Mouse (Mus musculus) right cerebral cortex, adult 18-20 months (tissue): ENCODE measurements around the gene Dph3.

ENCODE experiments used
- DNase-seq: peaks from one replicate; pipeline ENCODE4 v3.0.0; 2022; ENCODE audit warnings: mixed read lengths

Gene Dph3

GRCm38 (mm10) chr14:32084761-32085485 is 606 bp downstream of the Dph3 start, which contains the start of gene Oxnad1:
TSS of gene Oxnad1 (plus strand) at chr14:32085374.
- no peak for DNase-seq

DNA sequence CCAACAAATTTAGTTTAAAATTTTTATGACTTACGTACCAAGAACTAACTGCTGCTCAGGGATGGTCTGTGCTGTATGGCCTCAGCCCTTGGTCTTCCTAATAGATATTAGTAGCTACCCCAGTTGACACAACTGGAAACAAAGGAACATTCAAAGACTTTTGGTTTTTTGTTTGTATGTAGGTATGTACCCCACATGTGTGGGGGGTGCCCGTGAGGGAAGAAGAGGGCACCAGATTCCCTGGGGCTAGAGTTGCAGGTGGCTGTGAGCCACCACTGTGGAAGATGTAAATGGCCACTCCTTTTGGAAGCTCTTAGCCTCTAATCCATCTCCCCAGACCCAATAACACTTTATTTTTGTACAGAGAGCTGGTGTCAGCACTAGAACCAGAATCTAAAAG is 2.1 kb downstream of the Dph3 start:
- DNase-seq = no peak

DNA sequence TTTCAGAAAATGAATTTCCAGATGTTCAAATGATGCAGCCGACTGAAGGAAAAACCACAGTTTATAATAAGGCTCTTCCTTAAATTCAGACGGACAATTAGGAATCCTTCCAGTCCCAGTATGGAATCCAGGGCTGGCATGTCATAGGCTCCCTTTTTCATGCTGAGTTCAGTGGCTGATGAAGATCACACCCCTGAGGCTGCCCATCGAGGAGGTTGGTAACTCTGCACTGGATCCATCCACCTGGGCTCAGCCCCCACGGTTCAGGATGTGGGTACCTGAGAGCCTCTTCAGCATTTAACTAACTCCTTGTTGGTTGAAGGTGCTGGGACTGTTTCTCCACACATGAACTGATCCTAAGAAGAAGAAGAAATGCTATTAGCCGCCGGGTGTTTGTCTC is 2.6 kb downstream of the Dph3 start:
- DNase-seq = no peak

DNA sequence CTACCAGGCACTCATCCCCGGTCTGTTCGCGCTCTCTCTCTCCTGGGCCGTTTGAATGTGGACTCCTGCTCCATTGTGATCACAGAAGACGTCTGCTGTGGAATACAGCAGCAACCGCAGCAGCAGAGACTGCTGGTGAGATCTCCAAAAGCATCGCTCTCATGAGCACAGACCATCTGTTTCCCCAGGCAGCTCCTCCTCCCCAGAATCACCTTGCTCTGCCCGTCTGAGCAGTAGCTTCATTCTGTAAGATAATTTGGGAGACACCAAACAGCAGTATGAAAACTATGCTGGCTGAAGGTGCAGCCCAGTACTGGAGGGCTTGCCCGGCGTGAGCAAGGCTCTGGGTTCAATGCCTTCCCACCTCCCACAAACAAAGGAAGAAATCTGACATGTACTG is 4.5 kb downstream of the Dph3 start:
- DNase-seq = peak; percentile 24

- DNase-seq = peak; percentile 33
Observed at GRCm38 (mm10) chr14:32076896-32077575, 8.5 kb downstream of the Dph3 start.

DNA sequence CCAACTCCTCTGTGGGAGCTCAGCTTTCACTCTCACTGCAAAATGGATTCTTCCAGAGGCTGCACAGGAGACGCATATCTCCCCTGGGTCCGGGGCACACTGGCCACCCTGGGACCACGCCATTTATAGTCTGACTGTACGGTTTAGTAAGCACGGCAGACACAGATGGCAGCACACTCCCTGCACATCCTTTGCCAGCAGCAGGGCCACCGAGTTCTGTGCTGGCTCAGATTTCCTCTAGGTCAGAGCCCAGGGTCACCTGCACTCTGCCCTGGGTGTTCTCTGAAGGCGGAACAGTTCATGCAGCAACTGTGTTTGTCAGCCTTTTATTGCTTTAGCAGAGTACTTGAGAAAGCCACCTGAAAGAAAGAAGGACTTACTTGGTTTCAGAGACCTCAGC is 11.6 kb downstream of the Dph3 start:
- no peak for DNase-seq

GRCm38 (mm10) chr14:32073211-32073685 is 12.3 kb downstream of the Dph3 start:
- DNase-seq = peak; percentile 86

GRCm38 (mm10) chr14:32072807-32073206 is 12.7 kb downstream of the Dph3 start:
- DNase-seq = no peak

- DNase-seq = no peak
Observed at GRCm38 (mm10) chr14:32061398-32061797, 24.1 kb downstream of the Dph3 start.

- no peak for DNase-seq
Observed at GRCm38 (mm10) chr14:32057664-32058063, 27.9 kb downstream of the Dph3 start.

GRCm38 (mm10) chr14:32056675-32057074 is 28.9 kb downstream of the Dph3 start:
- no peak for DNase-seq

GRCm38 (mm10) chr14:32055781-32056180 is 29.7 kb downstream of the Dph3 start:
- no peak for DNase-seq

- DNase-seq = no peak
Observed at GRCm38 (mm10) chr14:32054788-32055187, 30.7 kb downstream of the Dph3 start.

DNA sequence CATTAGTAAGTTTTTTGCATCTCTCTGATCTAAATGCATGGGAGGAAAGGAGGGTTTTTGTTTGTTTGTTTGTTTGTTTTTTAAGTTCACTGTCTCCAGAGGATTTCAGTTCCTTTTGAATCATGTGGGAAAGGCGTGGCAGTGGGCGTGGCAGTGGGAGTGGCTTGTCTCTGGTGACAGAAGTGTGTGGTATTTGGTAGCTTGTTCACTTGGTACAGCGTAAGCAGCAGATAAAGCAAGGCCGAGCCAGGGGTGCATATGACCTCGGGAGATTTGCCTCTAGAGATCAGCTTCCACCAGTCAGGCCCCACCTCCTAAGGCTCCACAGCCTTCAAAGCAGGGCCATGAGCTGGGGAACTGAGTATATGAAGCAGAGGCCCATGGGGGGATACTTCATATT is 31.6 kb downstream of the Dph3 start:
- no peak for DNase-seq

DNA sequence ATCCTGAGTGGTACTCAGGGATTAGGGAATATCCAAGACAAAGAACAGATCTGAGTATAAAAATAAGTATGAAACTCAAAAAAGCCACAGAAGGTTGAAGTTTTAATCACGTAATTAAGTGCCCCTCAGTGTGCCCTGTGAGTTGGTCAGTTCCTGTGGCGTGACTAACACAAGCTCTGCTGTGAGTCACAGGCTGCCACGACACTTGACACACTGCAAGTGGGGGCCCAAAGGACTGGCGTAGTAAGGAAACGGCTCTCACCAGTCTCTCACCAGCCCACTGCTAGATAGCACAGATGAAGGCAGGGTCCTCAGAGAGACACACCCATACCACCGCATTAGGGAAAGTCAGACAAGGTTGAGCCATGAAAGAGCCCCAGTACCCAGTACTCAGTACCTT is 35.4 kb downstream of the Dph3 start:
- no peak for DNase-seq

DNA sequence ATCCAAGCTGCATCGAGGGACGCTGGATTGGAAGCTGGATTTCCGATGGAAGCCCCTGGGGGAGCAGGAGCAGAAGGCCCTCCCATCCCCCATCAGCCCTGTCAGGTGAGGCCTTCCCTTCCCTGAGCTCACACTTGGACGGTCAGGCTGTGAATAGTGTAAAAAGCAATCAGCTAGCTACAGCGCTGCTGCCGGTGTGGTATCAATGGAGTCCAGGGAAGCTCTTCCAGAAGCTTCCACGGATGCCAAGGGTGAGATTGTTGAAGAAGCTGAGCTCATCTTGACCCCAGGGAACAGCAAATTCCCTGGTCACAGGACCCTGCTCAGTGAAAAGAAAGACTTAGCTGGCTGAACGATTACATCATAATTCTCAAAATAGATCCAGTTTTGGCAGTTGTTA is 39.2 kb downstream of the Dph3 start:
- no peak for DNase-seq

GRCm38 (mm10) chr14:32042108-32042507 is 43.4 kb downstream of the Dph3 start:
- DNase-seq = no peak

- no peak for DNase-seq
Observed at GRCm38 (mm10) chr14:32037661-32038252, 47.8 kb downstream of the Dph3 start.

- no peak for DNase-seq
Observed at GRCm38 (mm10) chr14:32036482-32036881, 49.0 kb downstream of the Dph3 start.

DNA sequence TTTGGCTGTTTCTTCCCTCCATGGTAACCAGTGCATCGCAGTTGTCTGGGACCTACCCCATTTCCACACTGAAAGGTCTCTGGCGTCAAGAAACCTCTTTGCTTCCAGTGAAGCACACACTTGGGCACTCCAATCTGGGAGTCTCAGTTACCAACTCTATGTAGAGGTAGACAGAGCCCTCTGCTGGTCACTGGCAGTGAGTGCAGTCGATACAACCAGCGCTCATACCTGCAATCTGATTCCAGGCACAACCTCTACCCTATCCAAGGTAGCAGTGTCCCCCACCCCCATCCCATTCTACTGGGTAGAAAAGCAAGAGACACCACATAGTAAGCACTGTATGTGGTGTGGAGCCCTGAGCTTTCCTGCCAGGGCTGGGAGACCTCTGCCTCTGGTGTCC is 53.0 kb downstream of the Dph3 start:
- peak; percentile 61 for DNase-seq
